Mouse (Mus musculus) left cerebral cortex, adult 2 months (tissue): ENCODE results near the gene Pik3c2a. TPM values are rescaled to one million over a fixed set of nuclear protein-coding genes. Genes with fewer than 3 reads are reported as not detected.

Experiments used
- DNase-seq, 2 experiments: peaks; one replicate each; pipeline ENCODE4 v3.0.0; 2021 to 2022; ENCODE audit warnings: low spot score in 2 of 2, mixed read lengths in 1 of 2; ENCODE audit errors: extremely low spot score in 1 of 2
- H3K27ac ChIP-seq: fragments of 200-600 bp; 2 replicates; pipeline ENCODE4 v1.8.1; 2022
- H3K4me3 ChIP-seq: fragments of 200-600 bp; 2 replicates; pipeline ENCODE4 v1.8.1; 2022
- CTCF ChIP-seq: fragments of 200-600 bp; IDR thresholded peaks from 2 replicates; pipeline ENCODE4 v1.8.1; 2022; ENCODE audit warnings: antibody characterized with exemption, mild to moderate bottlenecking, moderate library complexity
- intact Hi-C: fragments of 180-260 bp; cut with DNase I; formaldehyde crosslinking; loops from one replicate; pipeline ENCODE4 v1.15.1; 2025
- long read RNA-seq, 2 experiments: library from polyadenylated mRNA; stranded (forward); transcript quantifications; one replicate each; pipeline ENCODE4 v2.0.0; 2021; ENCODE audit warnings: borderline mapping rate in 2 of 2
- total RNA-seq, 2 experiments: library from RNA; stranded (reverse); gene quantifications; 2 replicates each; pipeline ENCODE4 v1.2.3; 2021

Gene Pik3c2a
- 10 to 100 TPM; 27.1 to 30.3 TPM for total RNA-seq
- long read RNA-seq, experiment 1, full-length matches to known transcripts, result 7 of 12 reads
- long read RNA-seq, experiment 1, partial matches to known transcripts, result 2 of 12 reads
- long read RNA-seq, experiment 1, other reads (novel, unspliced or antisense), result 3 of 12 reads
- long read RNA-seq, experiment 2, full-length matches to known transcripts, result 11 of 19 reads
- long read RNA-seq, experiment 2, partial matches to known transcripts, result 1 of 19 reads
- long read RNA-seq, experiment 2, other reads (novel, unspliced or antisense), result 7 of 19 reads

DNA sequence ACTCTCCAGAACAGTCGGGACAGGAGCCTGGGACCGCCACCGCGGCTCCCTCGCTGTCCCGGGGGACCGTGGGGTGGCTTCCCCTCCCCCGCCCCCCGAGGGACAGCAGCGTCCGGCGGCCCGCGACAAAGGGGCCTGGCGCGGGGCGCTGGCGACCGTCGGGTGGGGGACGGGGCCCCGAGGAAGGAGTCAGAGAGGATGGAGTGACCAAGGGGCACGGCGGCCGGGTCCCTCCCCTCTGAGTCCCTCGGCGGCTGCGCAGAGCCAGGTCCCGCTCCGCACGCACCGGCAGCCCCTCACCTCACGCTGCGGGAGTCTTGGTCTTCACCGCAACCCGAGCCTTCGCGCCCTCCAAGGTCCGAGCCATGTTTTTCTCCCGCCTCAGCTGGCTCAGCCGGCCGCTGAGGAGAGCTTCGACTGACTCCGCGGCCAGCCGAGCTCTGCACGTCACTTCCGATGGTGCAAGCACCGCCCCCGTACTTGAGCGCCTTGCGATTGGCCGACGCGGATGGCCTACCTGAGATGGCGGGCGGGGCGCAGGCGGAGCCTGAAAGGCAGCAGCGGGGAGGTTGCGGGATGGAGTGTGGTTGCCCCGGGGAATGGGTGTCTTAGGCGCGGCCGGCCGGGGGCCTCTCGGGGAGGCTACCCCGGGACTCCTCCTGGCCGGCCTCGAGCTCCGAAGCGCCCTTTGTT is at the start of gene Pik3c2a:
Pik3c2a (minus strand) TSS at position 446 of the 693 bp plus-strand sequence.
- Histone ChIP-seq H3K27ac (peak within 1 kb of the TSS; percentile 95), H3K4me3 (peak within 1 kb of the TSS; percentile 90)
- intact Hi-C loops, result loop anchor here (2.0 to 5.0 kb wide), 2 partner anchors 62 to 106 kb away; partner anchors contain the start of gene Nucb2
- no peak for TF ChIP-seq CTCF
- peak; percentile 95 for DNase-seq

DNA sequence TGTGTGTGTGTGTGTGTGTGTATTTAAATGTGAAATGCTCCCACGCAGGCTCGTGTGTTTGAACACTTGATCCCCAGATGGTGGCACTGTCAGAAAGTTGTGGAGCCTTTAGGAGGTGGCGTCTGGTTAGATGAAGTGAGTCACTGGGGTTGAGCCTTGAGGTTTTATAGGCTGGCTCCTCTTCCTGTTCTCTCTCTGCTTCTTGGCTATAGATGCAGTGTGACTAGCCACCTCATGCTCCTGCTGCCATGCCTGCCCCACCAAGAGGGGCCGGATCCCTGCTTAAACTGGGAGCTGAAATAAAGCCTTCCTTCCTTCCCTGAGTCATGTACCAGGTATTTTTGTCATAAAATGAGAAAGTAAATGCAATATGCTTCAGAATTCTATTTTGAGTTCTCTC is 47.9 kb upstream of the Pik3c2a start:
- DNase-seq, result no peak
- Histone ChIP-seq H3K4me3 (no peak overlapping the region), H3K27ac (no peak overlapping the region)
- no peak for TF ChIP-seq CTCF
- intact Hi-C loops, result no loop called here

DNA sequence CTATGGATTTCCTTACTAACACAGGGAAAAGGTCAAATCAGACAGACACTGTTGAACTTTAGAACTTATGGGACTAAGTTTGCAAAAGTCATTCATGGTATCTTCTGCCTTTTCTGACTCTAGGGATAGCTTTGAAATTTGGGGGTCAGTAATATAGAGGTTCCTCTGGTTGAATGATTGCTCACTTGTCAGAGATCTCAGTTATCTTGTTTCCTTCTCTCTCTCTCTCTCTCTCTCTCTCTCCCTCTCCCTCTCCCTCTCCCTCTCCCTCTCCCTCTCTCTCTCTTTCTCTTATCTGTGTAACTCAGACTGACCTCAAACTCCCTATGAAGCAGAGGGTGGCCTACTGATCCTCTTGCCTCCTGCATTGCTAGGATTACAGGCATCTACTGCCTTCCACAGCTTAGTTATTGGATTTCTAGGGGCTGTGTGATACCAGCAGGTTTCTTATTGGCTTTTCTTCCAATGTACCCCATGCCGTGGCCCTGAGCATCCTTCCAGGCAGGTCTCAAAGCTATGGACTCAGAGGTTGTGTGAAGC is 41.9 kb upstream of the Pik3c2a start:
- DNase-seq, result no peak
- TF ChIP-seq CTCF, result no peak
- H3K27ac ChIP-seq, result no peak overlapping the region
- H3K4me3 ChIP-seq, result no peak overlapping the region
- intact Hi-C loops, result no loop called here

DNA sequence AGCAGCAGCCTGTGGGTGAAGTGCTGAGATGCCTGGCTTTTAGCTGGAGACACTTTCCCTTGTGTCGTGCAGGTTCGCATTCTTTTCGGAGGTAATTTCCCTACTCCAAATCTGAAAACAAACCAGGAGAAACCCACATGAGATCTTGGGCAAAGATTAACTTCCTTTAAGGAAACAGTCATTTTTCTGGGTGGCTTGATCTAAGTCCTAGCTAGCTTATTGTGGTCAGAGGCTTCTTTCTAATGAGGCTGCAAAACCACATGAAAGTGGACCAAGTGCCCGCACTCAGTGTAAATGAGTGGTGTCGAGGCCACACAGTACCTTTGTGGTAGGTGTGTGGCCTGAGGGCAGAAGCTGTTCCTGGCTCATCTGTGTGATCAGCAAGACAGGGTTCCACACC is 41.0 kb upstream of the Pik3c2a start:
- TF ChIP-seq CTCF, result no peak
- no peak overlapping the region for H3K27ac ChIP-seq
- no peak for DNase-seq

DNA sequence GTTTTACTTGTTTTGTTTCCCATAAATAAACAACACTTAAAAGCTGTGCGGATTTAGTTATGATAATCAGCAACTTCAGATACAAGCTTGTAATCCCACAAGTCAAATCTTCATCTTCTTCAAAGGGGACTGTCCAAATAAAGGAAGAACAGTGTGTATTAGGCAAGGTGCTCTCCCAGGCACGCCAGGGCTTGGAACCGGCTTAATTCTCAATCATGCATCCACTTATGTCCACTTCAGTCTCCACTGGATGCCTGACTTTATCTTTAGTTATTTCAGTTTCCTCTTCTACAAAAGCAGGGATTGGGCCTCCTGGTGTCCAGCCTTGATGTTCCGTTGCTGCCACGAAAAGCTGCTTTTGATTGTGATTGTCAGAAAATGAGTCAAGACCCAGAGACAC is 40.5 kb upstream of the Pik3c2a start:
- no peak overlapping the region for H3K4me3 ChIP-seq
- H3K27ac ChIP-seq, result no peak overlapping the region
- intact Hi-C loops, result no loop called here
- no peak for DNase-seq
- TF ChIP-seq CTCF, result no peak

More for the DNA sequence above, 41.0 kb upstream of the Pik3c2a start:
- intact Hi-C loops, result no loop called here
- no peak overlapping the region for H3K4me3 ChIP-seq

DNA sequence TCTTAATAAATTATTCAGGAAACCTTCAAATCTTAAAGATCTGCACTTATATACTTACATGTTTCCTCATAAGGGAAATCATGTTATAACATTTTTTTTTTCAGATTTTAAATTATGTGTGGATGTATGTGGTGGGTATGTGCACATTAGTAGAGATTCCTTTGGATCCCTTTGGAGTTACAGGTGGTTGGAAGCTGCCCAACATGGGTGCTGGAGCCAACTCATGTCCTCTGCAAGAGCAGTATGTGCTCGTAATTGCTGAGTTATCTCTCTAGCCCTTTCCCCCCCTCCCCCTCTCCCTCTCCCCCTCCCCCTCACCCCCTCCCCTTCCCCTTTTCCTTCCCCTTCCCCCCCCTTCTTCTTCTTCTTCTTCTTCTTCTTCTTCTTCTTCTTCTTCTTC is 39.9 kb upstream of the Pik3c2a start:
- TF ChIP-seq CTCF, result no peak
- DNase-seq, result no peak
- intact Hi-C loops, result no loop called here
- Histone ChIP-seq H3K27ac (no peak overlapping the region), H3K4me3 (no peak overlapping the region)

DNA sequence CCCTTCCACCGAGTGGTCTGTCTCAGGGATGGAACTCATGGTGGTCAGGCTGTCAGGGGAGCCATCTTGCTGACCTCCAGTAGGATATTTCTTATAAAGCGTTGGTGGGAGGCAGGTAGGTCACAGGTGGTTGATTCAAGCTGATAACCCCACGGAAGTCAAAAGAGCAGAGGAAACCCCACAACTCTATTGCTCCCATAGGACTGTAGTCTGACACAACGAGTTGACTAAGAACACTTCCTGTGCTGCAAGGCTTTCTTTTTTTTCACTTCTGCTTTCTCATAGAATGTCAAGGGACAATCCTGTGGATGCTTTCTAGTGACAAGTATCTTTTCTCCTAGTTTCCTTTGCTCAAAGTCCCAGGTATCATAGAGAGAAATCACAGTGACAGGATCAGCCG is 33.0 kb upstream of the Pik3c2a start:
- TF ChIP-seq CTCF, result no peak
- no peak for DNase-seq
- no peak overlapping the region for H3K27ac ChIP-seq
- intact Hi-C loops, result no loop called here
- no peak overlapping the region for H3K4me3 ChIP-seq

DNA sequence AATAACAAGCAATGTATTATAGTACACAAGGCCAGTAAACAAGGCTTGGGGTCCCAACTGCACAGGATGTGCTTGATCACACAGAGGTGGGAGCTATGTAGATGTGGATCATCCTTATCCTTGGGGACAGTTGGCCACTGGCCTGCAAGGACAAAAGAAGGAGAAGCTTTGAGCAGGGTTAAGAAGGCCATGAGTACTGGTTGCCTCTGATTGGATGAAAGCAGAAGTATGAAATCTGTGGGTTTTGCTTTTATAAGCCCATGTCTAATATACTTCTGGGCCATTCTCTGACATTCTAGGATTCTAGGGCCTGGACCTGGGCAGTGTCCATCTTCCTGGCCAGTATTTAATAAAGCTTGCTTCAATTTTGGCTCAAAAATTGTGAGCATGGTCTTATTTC is 32.6 kb upstream of the Pik3c2a start:
- TF ChIP-seq CTCF, result no peak
- intact Hi-C loops, result no loop called here
- no peak for DNase-seq
- H3K4me3 ChIP-seq, result no peak overlapping the region
- H3K27ac ChIP-seq, result no peak overlapping the region

DNA sequence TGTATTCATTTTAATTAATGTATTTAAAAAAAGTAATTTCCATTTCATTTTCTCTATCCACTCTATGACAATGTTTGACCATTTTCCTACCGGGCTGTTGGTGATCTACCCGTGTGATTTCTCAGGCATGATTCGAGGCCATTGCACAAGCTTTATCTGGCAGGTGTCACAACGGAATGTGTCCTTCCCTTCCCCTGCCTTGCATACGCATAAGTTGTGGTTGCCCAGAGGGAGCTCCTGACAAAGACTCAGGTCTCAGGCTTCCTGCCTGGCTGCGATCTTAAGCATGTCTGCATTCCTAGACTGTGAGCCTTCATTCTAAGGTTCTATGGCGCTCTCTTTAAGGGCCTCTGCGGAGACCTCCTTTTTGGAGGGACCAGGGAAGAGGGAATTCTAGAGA is 18.9 kb upstream of the Pik3c2a start:
- no peak overlapping the region for H3K27ac ChIP-seq
- TF ChIP-seq CTCF, result no peak
- no peak overlapping the region for H3K4me3 ChIP-seq
- intact Hi-C loops, result no loop called here
- DNase-seq, result no peak

DNA sequence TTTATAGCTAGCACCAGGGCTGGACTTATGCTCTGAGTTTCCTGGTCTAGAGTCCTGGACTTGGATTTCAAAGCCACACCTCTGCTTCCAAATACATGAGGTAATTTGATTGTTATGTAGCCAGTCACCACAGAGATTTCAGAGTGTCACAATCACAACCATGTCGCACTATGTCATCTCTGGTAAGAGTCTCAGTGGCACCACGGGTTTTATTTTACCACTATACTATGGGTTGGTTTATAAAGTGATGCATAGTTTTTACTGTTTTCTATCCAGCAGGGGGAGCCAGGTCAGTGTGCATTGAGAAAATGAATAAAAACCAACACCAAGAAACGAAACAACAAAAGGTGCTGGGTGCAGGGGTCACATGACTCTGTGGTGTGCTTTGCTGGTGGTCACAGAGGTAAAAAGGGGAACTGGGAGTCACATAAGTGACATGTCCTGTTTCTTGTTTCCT is 15.8 kb upstream of the Pik3c2a start:
- Histone ChIP-seq H3K27ac (no peak overlapping the region), H3K4me3 (no peak overlapping the region)
- intact Hi-C loops, result loop anchor here (2.0 kb wide), 2 partner anchors 46 to 150 kb away; partner anchors contain the start of gene Nucb2
- peak; percentile 65 for TF ChIP-seq CTCF
- DNase-seq, result no peak

DNA sequence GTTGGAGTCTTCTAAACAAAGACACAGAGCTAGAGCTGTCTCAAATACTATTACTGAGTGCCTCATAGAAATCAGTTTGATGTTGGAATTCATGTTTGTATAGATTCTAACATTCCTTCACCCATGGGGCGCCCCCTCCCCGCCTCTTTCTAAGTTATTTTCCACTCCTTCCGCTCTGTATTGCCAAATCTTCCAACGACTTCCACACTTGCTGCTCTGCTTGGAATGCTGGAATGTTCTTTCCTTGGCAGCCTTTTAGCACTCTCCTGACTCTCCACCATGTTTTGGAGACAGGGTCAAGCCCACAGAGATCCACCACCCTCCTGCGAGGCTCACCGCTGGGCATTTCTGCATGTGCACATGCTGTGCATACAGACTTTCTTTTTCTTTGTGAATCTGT is 14.1 kb upstream of the Pik3c2a start:
- intact Hi-C loops, result no loop called here
- no peak for DNase-seq
- Histone ChIP-seq H3K4me3 (no peak overlapping the region), H3K27ac (no peak overlapping the region)
- no peak for TF ChIP-seq CTCF

DNA sequence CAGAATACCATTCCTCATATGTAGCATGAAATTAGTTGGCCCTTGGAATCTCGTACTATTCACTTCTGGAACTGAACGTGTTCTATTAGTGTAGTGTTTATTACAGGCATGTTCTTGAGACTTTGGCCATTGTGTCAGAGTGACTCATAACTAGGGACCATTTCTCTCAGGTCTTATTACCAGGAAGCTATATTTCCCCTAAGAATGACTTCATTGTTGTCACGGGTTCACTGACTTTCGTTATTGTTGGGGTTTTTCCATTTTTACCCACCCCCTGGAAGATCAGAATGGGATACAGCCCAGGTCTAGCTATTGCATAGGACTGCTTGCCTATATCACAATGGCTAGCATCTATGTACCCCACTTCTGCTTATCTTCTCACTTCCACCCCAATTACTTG is 13.7 kb upstream of the Pik3c2a start:
- intact Hi-C loops, result no loop called here
- no peak overlapping the region for H3K27ac ChIP-seq
- H3K4me3 ChIP-seq, result no peak overlapping the region
- no peak for TF ChIP-seq CTCF
- DNase-seq, result no peak

DNA sequence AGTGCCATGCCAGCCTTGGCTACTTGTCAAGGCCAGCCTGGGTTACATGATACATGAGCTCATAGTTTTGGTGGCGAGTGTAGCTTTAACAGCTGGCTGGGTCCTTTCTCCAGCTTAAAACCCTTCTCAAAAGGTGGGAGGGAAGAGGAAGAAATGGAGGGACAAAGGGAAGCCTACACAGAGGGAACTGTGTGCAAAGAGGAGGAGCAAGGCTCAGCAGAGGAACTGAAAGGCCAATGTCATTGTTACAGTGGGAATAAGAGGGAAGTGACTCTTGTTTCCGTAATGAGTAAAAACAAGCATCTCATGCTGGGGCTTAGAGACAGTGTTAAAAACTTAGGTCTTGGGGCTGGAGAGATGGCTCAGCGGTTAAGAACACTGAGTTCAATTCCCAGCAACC is 3.4 kb upstream of the Pik3c2a start:
- intact Hi-C loops, result no loop called here
- TF ChIP-seq CTCF, result no peak
- no peak overlapping the region for H3K4me3 ChIP-seq
- DNase-seq, result no peak
- no peak overlapping the region for H3K27ac ChIP-seq
